Mouse (Mus musculus) natural killer cell, adult 2 months (primary cell): ENCODE results near the gene Duox1.
"Not testable (repeated sequence)": the region's sequence is repeated elsewhere in the genome, so short reads cannot be mapped to it uniquely, and the experiment has no call there.

Experiments used
- DNase-seq, 2 experiments: peaks; one replicate each; pipeline ENCODE4 v3.0.0; 2022; ENCODE audit warnings: low spot score in 2 of 2

Duox1 gene

DNA sequence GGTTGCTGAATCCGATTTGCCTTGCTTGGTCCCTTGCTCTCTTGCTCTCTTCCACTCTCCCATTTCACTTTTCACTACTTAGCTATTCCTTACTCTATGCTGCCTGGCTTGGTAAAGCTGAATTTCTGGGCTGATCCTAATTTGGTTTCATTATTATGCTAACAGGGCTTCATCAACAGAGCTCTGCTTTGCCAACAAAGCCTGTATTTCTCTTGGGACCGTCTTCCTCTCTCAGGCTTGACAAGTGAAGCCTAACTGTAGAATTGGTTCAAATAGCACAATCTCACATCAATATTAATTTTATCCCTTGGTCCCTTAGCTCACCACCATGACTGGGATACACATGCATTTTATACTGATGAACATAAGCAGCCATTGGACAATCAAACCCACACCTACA, 3.9 kb upstream of the Duox1 start:
- DNase-seq = no peak

DNA sequence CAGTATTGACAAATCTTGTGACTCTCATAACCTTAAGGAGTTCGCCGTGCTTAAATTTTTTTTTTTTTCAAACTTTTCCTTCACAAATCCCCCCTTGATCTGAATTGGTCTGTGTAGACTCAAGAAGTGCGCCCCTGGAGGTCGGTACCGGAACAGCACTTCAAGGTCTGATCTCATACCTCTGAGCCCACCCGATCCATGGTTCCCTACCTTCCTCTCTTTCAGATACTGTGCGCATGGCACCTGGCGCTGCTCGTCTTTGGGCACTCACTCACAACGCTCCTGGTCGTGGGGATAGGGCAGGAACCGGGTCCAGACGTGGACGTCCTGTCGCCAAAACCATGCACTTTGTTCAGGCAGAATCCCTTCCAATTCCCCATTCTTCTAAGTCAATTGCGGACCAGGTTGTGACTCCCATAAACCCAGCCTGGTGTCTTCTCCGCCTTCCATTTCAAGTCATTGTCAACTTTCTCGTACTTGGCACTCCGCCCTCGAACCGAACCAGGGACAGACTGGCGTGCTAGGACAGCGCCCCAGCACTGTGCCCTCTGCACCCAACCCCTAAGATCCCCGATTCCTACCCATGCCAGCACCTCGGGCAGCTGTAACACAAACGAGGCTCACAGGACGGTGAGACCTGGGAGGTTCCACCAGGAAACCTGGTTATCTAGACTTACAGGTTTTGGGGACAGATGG, 2.6 kb upstream of the Duox1 start:
- peak; percentile 45 to 53 for DNase-seq

DNA sequence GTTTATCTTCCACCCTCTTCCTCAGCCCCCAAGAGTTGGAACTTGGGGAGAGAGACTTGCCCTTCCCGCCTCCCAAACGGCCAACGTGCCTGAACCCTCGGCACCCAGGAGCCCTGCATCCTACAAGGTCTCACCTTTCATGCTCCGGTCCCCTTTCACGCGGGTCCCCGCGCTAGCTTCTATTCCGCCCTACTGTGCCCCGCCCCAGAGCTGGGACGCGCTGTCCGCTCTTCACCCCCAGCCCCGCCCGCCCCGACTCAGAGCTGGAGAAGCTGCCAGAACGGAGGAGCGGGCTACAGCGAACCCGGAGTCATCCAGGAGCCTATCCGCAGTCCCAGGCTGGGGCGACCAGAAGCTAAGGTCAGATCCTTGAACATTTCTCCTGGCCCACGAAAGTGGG, 1.9 kb upstream of the Duox1 start, which contains the start of gene Duoxa1:
Duoxa1 (minus strand) TSS at position 195 of the 400 bp plus-strand sequence.
- no peak for DNase-seq

DNA sequence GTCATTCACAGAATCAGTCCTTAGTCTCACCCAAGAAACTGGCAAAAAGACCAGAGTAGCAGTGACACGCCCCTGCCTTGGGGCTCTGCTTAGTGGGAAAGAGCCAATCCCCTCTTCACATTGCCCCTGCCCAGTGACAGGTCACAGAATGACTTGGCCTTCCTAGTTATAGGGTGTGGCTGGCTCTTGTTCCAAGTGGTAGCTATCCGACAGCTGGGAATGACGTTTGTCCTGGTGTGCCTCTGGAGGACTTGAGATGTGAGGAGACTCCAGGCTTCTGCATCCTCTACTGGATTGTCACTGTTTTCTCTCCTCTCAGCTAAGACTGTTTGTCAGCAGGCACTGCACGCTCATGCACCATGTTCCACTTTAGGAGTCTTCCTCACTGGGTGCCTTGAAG, 1.9 kb downstream of the Duox1 start:
- no peak for DNase-seq

DNA sequence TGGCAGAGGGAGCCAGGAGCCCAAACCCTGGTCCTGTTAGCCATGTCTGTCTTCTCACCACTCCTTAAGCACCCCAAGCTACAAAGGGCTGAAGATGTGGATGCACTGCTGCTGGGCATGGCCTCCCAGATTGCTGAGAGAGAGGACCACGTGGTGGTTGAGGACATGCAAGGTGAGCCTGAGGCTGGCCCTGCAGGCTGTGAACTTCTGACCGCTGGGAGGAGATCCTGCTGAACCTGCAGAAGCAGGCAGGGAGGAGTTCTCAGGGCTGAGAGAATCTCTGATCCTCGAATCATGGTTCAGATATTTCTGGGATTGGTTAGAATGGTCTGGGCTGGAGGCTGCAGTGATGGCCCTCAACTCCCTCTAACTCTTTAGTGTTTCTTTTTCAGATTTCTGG, 8.5 kb downstream of the Duox1 start:
- no peak for DNase-seq

DNA sequence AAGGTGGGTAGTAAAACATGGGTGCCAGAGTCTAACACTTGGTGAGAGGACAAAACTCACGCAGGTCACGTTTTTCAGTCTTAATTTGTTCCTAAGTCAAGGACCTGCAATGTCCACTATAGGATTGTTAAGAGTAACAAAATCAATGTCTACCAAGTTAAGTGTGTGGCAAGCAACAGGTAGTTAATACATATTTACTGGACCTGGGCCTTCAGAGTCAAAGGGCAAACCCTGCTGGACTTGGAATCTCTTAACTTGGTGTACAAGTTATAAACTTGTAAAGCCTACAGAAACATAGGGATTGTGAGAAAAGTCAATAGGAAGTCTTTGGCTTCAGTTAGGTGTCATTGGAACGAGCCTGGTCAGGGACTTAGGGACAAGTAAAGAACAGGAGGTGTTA, 9.1 kb downstream of the Duox1 start:
- DNase-seq = no peak

DNA sequence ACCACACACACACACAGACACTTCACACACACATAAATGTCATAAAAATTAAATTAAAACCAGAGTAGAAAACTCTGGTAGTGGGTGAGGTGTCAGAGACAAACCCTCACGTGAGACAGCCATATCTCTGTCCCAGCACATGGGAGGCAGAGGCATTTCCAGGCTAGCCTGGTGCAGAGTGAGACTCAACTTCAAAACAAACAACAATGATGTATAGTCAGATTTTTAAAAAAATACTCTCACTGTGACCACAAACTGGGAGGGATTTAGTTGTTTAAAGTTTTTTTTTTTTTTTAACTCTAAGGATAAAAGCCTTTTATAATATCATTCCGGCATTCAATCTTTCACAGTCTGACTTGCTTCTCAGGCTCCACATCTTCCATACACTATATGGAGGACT, 9.9 kb downstream of the Duox1 start:
- no peak for DNase-seq

DNA sequence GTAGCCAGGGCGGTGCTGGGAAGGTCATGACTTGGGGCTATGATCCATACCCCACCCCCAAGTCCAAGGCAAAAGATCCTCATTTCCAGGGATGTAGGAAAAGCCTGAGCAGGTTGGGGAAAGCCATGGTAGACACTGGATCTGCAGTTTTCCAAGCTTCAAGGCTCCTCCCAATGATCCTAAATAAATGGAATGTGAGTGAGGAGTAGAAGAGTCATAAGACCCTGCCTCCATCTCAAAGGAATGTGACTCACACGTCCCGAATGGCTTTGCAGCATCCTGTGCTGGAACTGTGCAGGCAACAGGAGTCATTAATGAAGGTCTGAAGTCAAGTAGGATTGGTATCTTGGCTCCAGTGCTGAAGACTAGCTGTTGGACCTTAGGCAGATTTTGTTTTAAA, 12.5 kb downstream of the Duox1 start:
- no peak for DNase-seq

DNA sequence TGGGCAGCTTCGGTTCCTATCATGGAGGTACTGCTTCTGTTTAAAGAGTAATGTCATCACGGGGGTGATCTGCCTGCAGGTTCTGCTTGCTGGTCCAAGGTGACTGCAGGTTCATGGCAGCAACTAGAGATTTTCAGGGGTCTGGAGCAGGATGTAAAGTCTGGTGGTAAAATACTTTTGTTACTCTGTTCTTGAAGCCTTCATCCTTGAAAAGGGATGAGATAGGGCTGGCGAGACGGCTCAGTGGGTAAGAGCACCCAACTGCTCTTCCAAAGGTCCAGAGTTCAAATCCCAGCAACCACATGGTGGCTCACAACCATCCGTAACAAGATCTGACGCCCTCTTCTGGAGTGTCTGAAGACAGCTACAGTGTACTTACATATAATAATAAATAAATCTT, 14.8 kb downstream of the Duox1 start:
- not testable (repeated sequence) for DNase-seq

DNA sequence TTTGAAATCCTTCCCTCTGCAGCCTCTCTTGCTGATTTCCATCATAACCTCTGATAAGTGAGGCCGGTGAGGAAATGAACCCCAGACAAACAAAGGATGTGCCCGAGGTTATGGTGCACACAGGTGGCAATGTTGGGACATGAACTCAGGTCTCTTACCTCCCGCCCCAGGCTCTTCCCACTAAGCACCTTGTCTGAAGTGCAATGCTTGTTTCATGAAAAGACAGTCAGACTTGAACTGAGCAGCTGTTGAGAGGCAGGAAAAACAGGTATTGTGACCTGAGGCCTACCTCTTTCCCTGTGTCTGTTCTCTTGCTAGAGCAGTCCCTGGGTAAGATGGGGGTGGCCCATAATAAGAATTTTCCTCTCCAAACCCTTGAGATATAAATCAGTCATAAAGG, 16.8 kb downstream of the Duox1 start:
- no peak for DNase-seq

DNA sequence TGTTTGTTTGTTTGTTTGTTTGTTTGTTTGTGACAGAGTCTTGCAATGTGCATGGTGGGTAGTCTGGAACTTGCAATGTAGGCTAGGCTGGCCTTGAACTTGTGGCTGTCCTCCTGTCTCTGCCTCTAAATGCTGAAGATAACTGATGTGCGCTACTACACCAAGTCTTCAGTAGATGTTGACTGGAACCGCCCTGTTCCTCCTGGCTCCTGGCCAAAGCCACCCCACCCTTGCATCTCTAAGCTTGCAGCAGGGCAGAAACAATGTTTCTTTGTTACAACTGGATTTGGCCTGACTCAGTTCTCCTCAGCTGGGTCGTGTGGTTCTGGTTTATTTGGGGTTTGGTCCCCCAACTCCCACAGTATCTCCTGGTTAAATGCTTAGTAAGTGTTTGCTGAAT, 18.7 kb downstream of the Duox1 start:
- DNase-seq = no peak

DNA sequence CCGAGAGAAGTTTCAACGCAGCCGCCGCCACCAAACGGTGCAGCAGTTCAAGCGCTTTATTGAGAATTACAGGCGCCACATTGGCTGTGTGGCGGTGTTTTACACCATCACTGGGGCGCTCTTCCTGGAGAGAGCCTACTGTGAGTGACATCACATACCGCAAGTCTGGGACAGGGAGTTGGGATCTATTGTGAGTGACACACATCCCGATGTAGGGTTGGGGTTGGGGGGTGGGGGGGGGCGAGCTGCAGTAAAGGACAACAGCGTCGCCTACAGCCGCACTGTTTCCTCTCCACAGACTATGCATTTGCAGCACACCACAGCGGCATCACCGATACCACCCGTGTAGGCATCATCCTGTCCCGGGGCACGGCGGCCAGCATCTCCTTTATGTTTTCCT, 21.8 kb downstream of the Duox1 start:
- no peak for DNase-seq

DNA sequence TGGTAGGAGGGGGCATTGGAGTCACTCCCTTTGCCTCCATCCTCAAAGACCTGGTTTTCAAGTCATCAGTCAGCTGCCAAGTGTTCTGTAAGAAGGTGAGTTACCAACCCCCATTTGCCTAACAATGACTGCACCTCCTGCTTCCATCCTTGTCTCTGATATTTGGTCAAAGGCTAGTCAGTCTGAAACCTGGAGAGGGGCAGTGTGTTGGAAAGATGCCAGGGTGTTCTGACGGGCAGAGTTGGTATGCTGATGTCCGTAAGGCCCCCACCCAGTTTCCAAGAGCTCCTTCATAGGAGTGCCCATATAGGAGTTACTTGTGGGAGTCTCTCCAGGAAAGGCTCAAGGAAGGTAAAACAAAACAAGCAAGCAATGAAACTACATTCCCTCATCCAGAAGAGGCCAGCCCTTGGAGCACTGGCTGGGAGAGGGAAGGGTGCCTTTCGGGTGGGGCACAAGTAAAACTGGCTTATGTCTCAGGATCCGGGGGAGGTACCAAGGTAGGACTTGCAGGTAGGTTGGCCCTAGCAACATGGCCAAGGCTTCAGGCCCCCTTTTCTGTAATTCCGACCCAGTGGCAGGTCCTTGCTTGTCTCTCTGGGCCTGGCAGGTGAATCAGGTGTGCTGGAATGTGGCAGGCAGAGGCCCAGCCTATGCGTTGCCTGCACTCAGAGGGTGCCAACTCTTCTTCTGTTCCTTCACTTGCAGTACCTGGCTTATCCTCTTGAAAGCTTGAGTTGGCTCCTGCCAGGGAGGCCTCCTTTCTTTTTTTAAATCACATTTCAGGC, 29.8 kb downstream of the Duox1 start:
- DNase-seq = no peak

DNA sequence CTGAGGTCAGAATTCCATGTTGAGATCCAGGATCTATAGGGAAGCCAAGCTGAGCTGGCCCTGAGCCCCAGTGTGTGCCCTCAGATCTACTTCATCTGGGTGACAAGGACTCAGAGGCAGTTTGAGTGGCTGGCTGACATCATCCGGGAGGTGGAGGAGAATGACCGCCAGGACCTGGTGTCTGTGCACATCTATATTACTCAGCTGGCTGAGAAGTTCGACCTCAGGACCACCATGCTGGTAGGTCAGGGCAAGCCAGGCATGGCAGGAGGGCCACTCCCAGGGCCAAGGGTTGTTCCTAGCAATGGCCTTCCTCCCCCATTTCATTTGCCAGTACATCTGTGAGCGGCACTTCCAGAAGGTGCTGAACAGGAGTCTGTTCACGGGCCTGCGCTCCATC, 30.7 kb downstream of the Duox1 start:
- DNase-seq = not testable (repeated sequence)

DNA sequence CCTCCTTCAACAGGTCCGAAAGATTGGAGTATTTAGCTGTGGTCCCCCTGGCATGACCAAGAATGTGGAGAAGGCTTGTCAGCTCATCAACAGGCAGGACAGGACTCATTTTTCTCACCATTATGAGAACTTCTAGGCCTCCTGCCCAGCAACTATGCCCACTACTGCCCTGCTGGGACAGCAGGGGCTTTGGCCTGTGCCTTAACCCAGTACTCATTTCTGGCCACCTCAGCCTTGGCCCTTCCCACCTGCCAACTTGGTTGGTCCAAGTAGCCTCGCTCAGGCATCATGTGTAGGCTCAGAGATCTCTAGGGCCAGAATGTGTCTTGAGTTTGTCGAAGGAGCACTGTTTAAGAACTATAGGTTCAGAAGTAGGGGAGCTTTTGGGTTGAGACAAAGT, 31.8 kb downstream of the Duox1 start:
- no peak for DNase-seq

DNA sequence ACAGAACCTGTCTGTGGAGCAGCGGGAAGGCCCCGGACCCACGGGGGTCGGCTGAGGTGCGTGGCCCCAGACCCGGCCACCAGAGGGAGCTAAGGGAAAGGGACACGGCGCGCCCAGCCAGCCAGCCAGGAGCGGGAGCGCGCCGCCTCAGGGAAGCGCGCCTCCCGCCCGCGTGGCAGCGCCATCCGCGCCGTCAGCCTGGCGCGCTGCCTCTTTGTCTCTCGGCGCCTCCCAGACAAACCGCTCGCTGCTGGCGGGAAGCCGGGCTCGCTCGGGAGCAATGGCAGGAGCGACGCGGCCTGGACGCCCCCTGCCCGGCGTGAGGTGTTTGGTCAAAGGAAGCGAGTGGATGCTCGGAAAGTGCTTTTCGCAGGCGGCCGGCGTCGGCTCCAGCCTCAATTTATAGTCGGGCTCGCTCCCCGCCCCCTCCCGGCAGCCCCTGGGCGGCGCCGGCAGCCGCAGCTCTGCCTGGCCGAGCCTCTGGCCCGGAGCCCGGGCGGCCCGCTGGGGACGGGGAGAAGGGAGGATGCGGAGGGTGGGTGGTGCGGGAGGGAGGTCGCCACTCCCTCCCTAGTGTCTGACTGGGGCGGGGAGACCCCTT, 33.2 kb downstream of the Duox1 start:
- peak; percentile 50 to 74 for DNase-seq

DNA sequence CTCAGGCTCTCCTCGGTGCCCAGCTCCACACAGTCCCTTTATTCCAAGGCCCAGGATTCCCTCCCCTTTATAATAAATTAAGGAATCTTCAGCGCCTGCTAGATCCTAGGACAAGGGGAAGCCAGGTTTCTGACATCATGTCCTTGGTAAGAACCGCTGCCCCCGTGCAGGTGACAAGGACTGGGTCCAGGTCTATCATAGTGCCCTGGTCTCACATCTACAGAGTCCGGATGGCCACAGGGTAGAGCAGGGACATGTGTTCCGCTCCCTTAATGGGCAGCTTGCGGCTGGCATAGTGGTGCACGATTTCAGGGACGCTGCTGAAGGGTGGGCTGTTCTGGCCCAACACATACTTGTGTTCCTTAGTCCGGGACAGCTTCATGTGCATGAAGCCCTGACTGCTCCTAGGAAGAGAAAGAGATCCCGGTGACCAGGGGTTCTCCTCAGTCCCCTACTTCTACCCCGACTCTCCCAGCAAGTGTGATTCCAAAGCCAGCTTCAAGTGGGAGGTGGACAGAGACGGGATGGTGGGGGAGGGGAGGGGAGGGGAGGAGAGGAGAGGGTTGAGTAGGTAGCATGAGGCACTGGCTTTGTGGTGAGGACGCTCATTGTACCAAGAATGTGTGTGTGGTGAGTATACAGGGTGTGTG, 33.8 kb downstream of the Duox1 start:
- DNase-seq = no peak

DNA sequence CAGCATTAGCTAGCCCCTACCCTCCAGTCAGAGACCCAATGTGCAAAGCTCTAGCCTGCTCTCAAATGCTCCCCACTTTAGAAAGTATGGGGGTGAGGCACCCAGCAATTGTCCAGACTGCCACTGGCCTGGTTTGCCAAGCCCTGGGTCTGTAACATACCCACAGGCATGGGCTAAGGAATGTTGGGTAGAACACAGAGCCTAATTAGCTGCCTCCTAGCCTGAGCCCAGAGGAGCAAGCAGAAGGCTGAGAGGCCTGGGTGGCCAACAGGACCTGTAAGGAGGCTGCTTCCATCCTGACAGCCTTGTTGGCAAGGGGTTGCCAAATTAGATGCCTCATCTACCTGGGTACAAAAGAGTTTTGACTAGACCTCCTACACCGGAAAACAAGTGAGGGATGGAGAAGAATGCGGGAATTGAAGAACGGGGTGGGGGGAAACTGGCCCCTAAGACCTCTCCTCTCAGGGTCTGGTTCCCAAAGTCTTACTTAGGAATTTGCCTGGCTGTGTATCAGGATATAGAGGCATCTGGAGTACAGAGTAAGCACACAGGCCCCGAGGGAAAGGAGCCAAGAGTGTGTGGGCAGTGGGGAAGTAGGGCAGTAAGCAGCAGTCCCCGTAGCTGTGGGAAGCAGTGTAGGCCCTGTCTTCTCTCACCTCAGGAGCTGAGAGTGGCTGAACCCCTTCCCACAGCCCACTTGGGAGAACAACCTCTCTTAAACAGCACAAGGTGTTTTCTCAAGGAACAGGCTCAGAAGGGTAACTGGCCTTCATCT, 35.9 kb downstream of the Duox1 start:
- DNase-seq = no peak

DNA sequence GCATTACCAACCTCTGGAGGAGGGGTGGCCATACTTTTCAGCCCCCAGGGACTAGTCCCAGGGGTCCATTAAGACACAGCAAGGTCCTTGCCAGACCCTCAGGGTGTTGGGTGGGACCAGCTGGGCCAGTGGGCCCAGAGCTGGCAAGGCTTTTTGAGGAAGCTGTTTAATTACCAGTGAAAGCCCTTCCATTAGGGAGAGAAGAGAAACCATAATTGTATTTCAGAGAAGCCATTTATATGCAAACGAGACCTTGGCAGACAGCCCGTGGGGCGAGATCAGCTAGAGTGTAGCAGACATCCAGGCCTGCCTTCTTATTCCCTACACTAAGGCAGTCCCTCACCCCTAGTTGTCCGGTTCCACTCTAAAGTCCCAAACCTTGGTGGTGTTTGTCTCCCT, 36.5 kb downstream of the Duox1 start:
- DNase-seq = no peak

DNA sequence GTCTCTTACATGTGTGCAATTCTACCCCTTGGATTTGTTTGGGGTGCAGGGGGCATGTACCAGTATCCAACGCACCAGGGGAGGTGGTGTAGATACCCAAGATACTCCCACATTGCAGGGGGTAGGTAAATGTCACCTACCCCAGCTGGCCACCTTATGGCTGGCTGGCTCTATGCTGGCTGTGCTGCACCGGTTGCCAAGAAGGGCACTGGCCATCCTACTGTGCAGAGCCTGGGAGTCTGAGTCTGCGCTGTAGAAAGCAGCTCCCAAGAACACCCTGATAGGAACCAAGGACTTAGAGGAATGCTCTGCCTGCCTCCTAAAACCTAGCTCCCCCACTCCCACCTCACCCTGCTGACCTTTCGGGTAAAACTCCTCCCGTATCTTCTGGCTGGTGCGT, 37.5 kb downstream of the Duox1 start:
- no peak for DNase-seq

DNA sequence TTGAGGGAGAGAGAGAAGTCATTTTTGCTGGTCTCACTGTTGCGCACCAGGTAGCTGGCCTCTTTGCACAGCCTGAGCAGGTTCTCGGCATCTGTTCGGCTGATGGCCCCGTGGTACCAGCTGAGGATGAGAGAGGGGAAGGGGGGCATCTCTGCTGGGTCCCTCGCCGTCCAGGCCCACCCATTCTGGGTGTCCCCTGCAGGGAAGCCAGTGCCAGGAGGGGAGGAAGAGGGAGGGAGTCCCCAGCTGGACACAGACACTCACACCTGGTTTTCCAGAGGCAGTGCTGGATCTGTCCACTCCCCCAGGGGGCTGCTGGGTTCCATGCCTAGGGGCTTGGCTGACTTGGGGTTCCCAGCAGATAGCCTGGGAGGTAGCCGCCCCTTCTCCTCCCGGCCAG, 38.3 kb downstream of the Duox1 start:
- DNase-seq = no peak
